Mouse (Mus musculus) urinary bladder, adult 2 months (tissue): ENCODE data around the gene Stx19. TPM values are rescaled to one million over a fixed set of nuclear protein-coding genes. Genes with fewer than 3 reads are reported as not detected.

Experiments
- DNase-seq: peaks from one replicate; pipeline ENCODE4 v3.0.0; 2022; ENCODE audit warnings: low spot score
- polyA plus RNA-seq: library from polyadenylated mRNA; depleted of rRNA; stranded (reverse); fragments of >200 nt; gene quantifications from 2 replicates; pipeline ENCODE4 v1.2.3, GENCODE M21; 2012; rRNA removed

The Stx19 gene
- 0.45 and 0.52 TPM in 2 replicates for polyA plus RNA-seq

GRCm38 (mm10) chr16:62814491-62814890 is at the start of gene Stx19:
TSS of gene Stx19 (plus strand) at chr16:62814676.
- no peak for DNase-seq

- no peak for DNase-seq
Measured at GRCm38 (mm10) chr16:62773462-62773861, 41.0 kb upstream of the Stx19 start.

- no peak for DNase-seq
Measured at GRCm38 (mm10) chr16:62776034-62776433, 38.4 kb upstream of the Stx19 start.

- DNase-seq: no peak
Measured at GRCm38 (mm10) chr16:62778282-62778681, 36.2 kb upstream of the Stx19 start.

GRCm38 (mm10) chr16:62782229-62782628 is 32.2 kb upstream of the Stx19 start:
- no peak for DNase-seq

- peak; percentile 69 for DNase-seq
Measured at GRCm38 (mm10) chr16:62786621-62787331, 27.7 kb upstream of the Stx19 start, which contains the start of gene Nsun3. TSS of gene Nsun3 (minus strand) at chr16:62786818.

GRCm38 (mm10) chr16:62796608-62797007 is 17.9 kb upstream of the Stx19 start:
- DNase-seq: no peak

GRCm38 (mm10) chr16:62798808-62799207 is 15.7 kb upstream of the Stx19 start:
- no peak for DNase-seq

- DNase-seq: no peak
Measured at GRCm38 (mm10) chr16:62799426-62799825, 15.1 kb upstream of the Stx19 start.

- no peak for DNase-seq
Measured at GRCm38 (mm10) chr16:62799839-62800238, 14.6 kb upstream of the Stx19 start.

GRCm38 (mm10) chr16:62804621-62805020 is 9.9 kb upstream of the Stx19 start:
- no peak for DNase-seq

GRCm38 (mm10) chr16:62807249-62807979 is 7.1 kb upstream of the Stx19 start:
- DNase-seq: no peak

- no peak for DNase-seq
Measured at GRCm38 (mm10) chr16:62810855-62811254, 3.6 kb upstream of the Stx19 start.

GRCm38 (mm10) chr16:62813790-62814189 is 686 bp upstream of the Stx19 start:
- DNase-seq: no peak

- DNase-seq: no peak
Measured at GRCm38 (mm10) chr16:62822472-62822871, 8.0 kb downstream of the Stx19 start.

- no peak for DNase-seq
Measured at GRCm38 (mm10) chr16:62826156-62827001, 11.9 kb downstream of the Stx19 start.

- DNase-seq: no peak
Measured at GRCm38 (mm10) chr16:62832027-62832426, 17.6 kb downstream of the Stx19 start.

- DNase-seq: no peak
Measured at GRCm38 (mm10) chr16:62832481-62832880, 18.0 kb downstream of the Stx19 start.

GRCm38 (mm10) chr16:62834016-62834735 is 19.7 kb downstream of the Stx19 start:
- no peak for DNase-seq

- no peak for DNase-seq
Measured at GRCm38 (mm10) chr16:62845341-62845740, 30.9 kb downstream of the Stx19 start.

- DNase-seq: peak; percentile 65
Measured at GRCm38 (mm10) chr16:62846498-62847312, 32.2 kb downstream of the Stx19 start, which contains the start of gene Arl13b. TSS of gene Arl13b (minus strand) at chr16:62847040.
